Mouse (Mus musculus) urinary bladder, adult 18-20 months (tissue): ENCODE results near the gene Slc44a1.

Experiments used
- DNase-seq, 2 experiments: peaks; one replicate each; pipeline ENCODE4 v3.0.0; 2022; ENCODE audit warnings: low spot score in 2 of 2, mixed read lengths in 2 of 2

The Slc44a1 gene

DNA sequence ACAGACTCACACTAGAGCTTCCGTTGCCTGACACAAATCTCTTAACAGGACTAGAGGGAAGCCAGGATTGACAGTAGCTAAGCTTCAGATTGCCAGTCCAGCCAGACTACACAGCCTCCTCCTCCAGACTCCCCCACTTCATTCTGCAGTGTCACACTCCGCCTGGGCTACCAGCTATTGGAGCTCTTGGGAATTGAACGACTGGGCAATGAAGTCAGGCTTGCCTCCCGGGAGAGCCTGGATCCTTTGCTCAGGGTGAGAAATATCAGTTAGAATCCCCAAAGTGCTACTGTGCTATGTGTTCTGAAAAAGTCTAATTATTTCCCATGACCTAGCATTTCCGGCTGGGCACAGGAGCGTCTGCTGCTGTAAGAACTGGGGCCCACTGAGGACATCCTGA lies 9.7 kb upstream of the Slc44a1 start:
- no peak for DNase-seq

DNA sequence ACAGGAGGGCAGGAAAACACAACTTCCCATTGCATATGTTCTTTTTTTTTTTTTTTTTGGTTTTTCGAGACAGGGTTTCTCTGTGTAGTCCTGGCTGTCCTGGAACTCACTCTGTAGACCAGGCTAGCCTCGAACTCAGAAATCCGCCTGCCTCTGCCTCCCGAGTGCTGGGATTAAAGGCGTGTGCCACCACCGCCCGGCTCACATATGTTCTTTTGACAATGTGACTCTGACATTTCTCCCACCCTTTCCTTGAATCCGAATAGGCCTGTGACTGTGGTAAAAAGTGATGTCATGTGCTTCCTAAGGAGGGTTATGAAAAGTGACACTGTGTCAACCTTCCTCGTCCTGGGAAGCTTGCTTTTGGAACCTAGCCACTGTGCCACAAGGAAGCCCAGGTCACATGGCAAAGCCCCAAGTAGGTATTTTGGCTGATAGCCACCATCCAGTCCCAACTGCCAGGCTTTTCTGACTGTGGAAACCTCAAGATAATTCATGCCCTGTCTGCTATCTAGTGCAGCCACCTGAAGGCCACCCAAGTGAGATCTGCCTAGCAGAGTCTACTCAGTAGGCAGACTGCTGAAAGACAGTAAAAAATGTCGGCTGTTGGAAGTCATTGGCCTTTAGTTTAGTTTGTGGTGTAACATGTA lies 8.5 kb upstream of the Slc44a1 start:
- DNase-seq, result no peak

DNA sequence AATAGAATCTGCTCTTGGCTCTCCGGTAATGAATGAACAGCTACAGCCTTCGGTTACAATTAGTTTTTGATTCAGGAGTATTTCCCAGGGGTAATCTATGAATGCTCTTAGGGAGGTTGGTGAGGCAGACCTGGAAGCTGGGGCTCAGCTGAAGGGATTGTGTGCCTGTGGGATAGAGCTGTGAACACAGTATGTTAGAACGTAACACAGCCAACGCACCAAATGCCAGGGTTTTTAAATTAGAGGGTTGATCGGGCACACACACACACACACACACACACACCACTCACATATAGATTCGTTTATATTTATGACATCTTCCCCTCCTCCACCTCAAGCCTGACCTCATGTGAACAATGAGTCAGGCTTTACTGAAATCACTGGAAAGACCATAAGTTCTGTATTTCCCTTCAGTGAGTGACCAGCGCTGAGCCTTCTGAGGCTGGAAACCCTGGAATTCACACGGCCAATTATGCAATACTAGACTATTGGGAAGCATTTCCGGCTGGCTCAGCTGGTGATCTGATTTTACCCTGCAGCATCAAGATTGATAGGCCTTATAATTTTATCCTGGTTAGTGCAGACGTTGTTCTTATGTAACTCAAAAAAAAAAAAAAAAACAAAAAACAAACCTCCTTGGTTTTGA lies 3.0 kb upstream of the Slc44a1 start:
- no peak for DNase-seq

DNA sequence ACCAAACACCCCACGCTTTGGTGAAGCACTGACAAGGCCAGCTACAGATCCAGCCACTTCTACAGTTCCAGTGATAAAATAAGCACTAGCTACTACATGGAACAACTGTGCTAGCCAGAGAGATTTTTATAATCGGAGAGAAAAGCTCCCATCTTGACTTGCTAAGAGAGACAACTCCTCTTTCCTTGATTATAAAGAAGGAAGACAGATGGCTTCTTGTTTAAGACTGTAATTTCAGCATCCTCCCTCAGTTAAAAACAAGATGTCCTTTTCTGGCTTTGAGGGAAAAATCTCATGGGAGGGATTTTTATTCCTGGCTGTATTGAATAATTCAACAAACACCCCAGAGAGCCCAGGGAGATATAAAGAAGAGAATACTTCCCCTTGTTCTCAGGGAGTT lies 1.8 kb upstream of the Slc44a1 start:
- no peak for DNase-seq

DNA sequence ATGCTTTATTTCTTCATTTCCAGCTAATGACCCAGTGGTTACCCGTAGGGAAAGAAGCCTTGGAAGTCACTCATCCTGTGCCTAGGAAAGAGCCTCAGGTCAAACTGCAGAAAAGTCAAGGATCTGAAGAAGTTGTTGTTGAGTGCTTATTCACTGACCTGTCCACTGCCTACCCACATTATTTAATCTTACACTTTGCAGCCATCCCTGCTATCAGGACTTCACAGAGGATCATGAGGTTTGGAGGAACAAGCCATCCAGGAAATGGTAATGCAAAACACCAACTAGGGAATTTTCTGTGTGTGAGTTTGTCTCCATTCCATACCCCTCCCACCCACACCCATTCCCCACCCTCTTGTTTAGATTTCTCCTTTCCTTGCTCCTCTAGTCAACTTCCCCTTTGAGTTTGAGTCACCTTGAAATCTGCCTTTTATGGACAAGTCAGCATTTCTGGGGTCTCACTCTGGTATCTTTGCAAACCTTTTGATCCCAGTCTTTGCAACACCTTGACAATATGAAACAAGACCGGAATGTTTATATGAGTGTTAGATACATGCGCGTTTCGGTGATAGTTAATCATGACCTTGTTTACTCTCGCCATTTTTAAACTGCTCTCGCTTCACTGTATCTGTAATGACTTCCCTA lies 1.3 kb upstream of the Slc44a1 start:
- DNase-seq, result no peak

DNA sequence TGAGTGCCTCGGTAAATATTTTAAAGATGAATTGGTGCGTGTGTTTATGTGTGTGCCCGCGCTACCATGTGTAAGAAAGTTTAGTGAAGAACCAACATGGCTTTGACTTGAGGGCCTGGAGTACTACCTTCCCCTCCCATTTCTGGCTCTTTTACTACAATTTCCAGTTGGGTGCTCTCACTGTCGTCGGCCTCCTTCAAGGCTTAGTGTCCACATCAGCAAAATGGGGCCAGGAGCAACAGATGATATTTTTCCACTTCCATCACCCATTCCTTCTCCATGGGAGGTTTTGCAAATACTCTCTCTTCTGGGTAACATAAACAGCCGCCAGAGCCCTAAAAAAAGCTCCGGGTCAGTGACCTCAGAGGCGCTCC lies 590 bp upstream of the Slc44a1 start:
- no peak for DNase-seq

DNA sequence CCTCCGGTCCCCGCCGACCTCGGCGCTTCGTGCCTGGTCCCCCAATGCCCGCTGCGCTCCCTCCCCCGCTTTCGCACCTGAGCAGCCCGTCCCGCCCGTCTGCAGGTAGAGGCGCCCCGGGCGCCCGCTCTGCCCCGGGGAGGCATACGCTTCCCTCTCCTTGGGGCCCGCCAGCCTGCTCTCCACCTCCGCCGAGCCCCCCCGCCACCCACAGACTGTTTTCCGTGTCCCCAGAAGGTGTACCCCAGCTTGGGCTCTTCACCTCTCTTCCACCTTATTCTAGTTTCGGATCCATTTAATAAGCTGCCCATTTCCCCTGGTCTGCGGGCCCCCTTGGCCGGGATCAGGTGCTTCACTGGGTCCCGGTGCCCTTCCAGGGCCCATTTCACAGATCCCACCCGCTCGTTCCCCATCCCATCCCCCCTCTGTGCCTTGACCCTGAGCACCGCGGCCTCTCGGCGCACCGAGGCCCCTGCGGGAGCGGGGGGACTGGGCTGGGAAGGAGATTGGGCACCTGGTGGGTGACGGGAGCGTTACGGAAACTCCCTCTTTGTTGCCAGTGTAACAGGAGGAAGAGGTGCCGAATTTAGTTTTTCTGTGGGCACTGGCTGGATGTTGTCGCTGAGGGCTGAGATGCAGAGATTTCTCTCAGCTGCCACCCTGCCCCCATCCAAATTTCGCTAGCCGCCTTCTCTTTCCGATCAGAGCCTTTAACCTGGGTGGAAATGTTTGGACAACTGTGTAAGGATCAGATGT lies 781 bp downstream of the Slc44a1 start:
- DNase-seq, result peak; percentile 28 to 56

DNA sequence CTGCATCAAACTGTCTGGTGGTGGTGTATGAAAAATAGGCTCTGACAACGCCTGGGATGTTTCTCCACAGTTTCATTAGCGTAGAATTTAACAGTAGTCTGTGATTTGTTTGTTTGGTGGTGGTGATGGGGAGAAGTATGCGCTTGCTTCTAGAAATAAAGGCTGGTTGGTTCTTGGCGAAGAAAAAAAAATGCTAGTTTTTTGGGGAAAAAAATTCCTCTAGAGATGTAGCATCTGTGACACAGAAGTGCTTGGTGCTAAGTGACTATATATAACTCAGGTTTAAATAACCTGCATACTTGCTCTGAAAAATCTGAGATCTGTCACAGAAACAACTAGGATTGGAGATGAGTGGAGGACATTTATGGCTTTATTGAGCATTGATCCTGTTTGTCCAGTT lies 1.5 kb downstream of the Slc44a1 start:
- DNase-seq, result no peak

DNA sequence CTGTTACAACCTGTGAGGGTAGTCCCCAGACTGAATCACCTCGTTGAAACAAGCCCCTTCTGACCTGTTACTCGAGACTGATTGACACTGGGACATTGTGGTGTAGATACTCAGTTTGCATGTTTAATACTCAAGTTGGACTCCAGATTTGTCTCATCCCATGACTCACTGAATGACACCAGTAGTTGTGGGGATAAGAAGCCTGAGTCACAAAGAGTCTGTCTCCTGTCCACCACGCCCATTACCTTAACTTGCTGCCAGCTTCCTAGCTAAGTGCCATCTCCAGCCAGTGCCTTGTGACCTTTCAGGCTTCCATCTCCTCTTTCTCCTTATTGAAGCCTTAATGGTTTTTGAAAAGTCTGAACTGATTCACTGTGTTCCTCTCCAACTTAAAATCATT lies 6.0 kb downstream of the Slc44a1 start:
- DNase-seq, result no peak

DNA sequence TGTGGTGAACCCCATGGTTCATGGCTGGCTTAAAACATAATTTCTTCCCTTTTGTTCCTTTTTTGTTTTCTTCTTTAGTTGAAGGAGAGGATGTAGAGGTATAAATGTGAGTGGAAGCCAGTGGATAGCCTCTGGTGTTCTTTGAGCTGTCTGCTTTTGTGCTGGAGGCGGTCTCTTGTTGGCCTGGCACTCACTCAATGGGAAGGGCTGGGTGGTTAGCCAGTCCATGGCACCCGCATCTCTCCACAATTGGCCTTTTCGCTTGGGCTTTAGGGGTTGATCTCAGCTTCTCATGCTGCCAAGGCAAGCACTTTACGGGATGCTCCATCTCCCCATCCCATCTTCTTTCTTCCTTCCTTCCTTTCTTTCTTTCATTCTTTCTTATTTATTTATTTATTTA lies 7.6 kb downstream of the Slc44a1 start:
- DNase-seq, result no peak

DNA sequence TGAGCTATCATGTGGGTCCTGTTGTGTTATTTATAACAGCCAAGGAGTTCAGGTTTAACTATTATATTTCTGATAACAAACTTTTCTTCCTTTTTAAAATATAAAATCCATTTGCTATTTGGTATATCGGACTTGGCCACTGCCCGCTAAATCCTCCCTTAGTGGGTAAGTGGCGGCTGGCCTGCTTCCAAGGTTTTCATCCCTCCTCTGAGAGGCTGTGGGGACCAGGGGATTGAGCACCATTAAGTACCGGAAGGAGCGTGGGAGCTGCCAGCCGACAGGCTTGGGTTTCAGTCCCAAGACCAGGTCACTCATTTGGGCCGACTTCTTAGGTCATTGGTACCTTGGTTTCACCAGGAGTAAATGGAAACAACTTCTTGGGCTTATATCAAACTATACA lies 10.5 kb downstream of the Slc44a1 start:
- DNase-seq, result no peak

DNA sequence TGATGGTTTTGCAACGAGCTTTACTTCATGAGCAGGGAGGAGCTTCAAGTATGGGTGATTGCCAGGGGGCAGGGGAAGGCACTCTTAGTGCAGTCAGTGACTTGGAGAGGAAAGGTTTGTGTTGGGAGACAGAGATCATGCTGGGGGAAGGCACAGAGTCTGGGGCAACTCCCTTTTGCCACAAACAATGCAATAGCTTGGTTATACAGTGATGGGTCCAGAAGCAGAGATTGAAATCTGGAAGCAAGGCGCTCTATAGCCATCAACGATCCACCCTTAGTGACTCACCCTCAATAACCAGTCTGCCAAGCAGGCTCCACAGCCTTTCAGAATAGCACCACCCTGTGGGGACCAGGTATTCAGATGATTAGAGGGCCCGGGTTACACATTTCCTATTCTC lies 11.7 kb downstream of the Slc44a1 start:
- DNase-seq, result peak; percentile 42 to 75

DNA sequence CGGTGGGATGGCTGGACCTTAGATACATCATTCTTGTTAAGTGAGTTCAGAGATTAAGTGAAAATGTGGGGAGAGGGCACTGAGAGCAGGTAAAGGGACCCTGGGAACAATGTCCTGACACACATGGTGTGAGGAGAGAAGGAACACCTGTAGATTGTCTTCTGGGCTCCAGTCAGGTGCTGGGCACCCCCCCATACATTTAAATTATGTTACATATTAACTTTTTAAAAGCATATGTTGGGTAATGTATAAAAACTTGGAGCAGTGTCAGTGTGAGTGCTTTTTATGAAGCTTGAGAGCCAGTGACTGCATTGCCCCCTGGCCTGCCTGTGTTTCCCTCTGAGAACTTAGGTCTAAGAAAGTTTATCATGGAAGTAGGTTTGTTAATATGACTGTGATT lies 12.2 kb downstream of the Slc44a1 start:
- DNase-seq, result no peak

DNA sequence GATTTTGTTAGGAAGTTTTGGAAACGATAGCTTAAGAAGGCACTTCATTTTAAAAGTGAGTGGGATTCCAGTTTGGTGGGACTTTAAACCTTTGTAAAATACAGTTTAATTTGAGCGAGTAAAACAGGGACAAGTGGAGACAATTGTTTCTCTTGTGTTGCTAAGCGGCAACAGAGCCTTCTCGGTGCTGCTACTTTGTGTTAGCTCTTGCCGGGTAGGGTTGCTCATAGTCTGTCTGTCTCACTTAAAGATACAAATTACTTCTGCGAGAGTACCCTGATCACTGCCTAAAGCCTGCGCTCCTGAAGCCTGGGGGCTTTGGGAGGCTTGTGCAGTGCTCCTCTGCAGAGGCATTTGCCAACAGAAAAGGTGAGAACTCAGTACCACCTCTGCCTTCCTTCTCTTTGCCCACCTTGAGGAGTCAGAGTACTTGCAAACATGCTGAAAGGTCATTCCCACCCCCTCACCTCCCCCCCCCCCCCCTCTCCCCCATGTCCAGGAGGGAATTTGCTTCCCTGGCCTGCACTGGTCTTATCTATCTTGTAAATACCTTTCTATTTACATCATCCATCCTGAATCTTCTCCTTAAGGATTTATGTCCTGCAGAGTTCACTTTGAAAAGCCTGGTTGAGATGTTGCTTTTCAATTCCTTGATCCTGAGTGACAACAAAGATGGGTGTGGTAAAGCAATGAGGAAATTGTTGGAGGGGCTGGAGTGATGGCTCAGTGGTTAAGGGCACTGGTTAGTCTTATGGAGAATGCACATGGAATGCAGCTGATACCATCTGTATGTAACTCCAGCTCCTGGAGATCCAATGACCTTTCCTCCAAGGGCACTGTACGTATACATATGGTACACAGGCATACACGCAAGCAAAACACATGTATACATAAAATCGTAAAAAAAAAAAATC lies 13.0 kb downstream of the Slc44a1 start:
- DNase-seq, result no peak

DNA sequence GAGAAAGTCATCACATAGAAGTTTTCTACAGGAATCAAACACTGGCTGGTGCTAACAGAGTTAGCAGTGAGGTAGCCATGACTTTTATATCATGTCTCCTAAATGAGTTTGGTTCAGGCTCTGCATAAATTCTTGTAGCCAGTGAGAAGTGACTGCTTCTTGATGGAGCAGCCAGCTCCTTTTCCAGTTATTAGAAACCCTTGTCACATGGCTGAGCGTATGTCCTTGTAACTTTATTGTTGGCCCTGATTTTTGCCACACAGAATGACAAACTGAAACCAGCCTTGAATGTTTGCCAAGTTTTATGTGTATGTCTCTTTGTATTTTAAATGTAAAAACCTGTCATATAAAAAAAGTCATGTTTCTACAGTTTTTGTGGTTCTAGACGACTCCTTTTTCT lies 15.7 kb downstream of the Slc44a1 start:
- no peak for DNase-seq

DNA sequence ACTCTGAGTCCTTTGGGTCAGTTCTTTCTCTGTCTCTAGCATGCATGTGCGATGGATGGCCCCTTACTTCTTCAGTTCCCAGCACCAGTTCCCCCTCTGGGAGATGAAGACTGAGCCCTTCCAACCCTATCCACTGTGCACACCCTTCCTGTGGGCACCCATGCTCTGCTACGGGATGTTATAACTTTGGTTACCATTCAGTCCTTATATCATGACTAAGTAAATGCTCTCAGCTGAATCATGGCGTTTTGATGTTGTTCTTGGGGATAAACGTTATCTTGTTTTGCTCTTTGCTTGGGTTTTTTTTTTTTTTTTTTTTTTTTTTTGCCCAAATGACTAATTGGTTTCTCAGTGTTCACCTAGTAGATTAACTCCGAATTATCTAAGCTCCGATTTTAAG lies 16.4 kb downstream of the Slc44a1 start:
- no peak for DNase-seq

DNA sequence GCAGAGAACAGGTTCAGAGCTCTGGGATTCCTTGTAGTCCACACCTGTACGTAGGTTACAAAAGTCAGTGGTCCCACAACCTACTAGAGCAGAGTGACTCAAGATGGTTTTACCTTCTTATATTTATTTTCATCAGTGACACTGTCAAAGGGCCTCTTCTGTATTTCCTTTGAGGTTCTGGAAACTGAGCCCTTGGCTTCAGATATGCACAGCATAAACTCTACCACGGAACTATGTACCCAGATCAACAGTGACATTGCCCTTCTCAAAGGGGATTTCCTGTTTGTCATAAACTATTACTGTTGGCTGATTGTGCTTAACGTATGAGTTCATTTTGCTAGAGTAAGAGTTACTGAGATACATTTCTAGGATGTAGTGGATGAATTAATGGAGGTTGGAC lies 18.3 kb downstream of the Slc44a1 start:
- no peak for DNase-seq

DNA sequence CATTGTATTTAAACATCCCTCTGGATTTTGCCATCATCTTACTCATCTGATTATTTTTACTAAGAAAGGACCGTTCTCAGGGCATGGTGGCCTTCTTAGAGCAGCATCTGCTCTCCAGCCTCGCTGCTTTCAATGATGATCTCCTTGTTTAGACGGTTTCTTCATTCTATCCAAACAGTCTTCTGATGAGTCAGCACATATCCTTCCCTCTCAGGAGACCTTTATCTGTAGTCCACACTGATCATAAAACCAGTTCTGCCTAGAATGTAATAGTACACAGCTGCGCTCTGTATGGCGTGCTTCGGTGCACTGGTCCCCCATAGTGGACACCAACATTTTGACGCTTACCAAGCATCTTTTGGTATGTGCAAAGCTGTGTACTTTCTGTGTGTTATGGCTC lies 19.5 kb downstream of the Slc44a1 start:
- DNase-seq, result no peak

DNA sequence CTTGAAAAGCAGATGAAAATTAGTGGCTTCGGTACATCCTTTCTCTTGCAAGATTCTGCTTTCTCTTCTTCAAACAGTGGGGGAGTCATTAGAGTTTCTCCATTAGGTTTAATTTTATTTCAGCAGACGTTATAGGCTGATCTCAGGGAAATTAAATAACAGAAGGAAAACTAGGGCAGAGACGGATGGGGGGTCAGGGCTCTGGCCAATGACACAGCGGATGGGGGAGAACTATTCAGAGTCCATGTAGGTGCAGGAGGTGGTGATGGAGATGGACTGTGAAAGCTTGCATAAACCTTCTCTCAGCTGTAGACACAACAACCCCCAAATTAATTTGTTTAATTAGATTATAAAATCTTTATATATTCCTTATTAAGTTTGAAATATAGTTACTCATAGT lies 20.8 kb downstream of the Slc44a1 start:
- no peak for DNase-seq

DNA sequence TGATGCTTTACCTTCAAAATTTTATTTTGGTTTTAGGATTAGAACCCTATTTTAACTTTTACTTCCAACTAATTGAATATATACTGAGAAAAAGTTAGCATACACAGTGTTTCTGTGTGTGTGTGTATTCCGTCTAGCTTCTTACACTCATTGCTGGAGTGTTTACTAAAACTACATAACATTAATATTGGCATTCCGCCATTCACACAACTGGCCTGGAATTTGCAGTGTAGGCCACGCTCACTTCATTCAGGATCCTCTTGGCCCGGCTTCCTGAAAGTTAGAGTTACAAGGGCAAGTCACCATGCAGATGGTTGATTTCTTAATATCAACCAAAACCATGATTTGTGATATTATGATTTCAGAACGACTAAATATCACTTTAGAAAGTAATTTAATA lies 21.9 kb downstream of the Slc44a1 start:
- DNase-seq, result no peak

DNA sequence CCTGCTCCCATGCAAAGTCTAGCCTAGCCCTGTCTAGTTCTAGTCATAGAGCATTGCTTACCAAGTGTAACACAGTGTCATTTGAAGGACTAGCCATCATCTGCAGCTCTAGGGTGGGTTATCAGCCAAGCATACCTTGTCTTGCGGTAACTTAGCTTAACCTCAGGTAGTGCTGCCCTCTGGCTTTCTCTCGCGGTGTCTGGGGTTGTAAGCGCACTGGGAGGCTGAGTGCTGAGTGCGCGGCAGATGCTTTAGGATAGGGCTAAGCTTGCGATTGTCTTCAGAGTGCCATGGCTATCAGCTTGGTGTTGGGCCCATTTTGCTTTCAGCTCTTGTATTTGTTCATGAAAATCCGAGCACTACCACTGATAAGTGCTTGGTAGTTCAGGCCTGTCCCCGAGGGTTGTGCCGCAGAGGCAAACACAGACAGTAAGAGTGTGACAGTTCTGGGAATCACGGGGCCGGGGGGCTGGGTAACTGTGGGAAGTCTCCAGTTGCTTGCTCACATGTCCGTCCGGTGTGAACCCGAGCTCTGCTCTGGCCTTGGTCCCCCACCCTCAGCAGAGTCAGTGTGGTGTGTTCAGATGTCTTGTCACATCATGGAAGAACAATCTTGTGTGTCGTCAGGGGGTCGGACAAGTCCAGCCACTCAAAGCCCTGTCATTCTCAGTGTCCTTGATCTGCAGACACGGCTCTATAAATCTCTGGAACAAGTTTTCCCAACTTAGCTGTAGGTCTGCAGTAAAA lies 22.5 kb downstream of the Slc44a1 start:
- DNase-seq, result no peak
